Mouse (Mus musculus) embryonic fibroblast, embryonic 13.5 days (primary cell): ENCODE measurements at regions not wholly inside any gene's neighbourhood (a gene's known extent, or its start where the extent isn't known, plus 50 kb on each side); places are given as distances from the start of the nearest gene placed in this dataset.

Experiments
- CTCF ChIP-seq: IDR thresholded peaks from 2 replicates; pipeline ENCODE4 v1.5.1; 2011; ENCODE audit warnings: mild to moderate bottlenecking, control low read depth, low read length, moderate library complexity, borderline replicate concordance; ENCODE audit not compliant: insufficient read depth
- POLR2A ChIP-seq: IDR thresholded peaks from 2 replicates; pipeline ENCODE4 v1.6.1; 2011; ENCODE audit warnings: low read depth, mild to moderate bottlenecking, control low read depth, low read length, moderate library complexity

GRCm38 (mm10) chr9:113044556-113045178 is 663.4 kb downstream of the Pdcd6ip start:
- TF ChIP-seq CTCF (no peak), POLR2A (no peak)
